Mouse (Mus musculus) embryonic stem cell, embryonic (primary cell): ENCODE measurements around the gene Mesd.

ENCODE experiments used
- CTCF ChIA-PET, 4 experiments: fragments of 300-600 bp in 2 of 4; fragments of 350-600 bp in 2 of 4; sonication (Branson Sonifier 250); formaldehyde crosslinking; loops; one replicate each; lab custom pipeline; 2022; ENCODE audit warnings: inconsistent platforms in 2 of 4; lab: Charles Lee
- POLR2A ChIA-PET, 4 experiments: fragments of 300-600 bp in 2 of 4; fragments of 350-600 bp in 2 of 4; sonication (Branson Sonifier 250); formaldehyde crosslinking; loops; one replicate each; lab custom pipeline; 2022; ENCODE audit warnings: antibody characterized with exemption in 4 of 4, inconsistent platforms in 1 of 4; lab: Charles Lee

Gene Mesd

GRCm38 (mm10) chr7:83941701-83942101 is 57.4 kb downstream of the Mesd start:
- ChIA-PET POLR2A (no interaction called here), CTCF (no interaction called here)

- POLR2A ChIA-PET: no interaction called here
Observed at GRCm38 (mm10) chr7:83948743-83949142, 64.5 kb downstream of the Mesd start.

GRCm38 (mm10) chr7:83949662-83950061 is 65.4 kb downstream of the Mesd start:
- ChIA-PET POLR2A (interaction anchor here in 1 of 4 experiments (0.5 kb wide), 1 partner anchor 106 kb away, joined by 4 read pairs; no protein-coding TSS in a partner anchor), CTCF (no interaction called here)

More at GRCm38 (mm10) chr7:83948743-83949142, 64.5 kb downstream of the Mesd start:
- CTCF ChIA-PET: interaction anchor here in 1 of 4 experiments (0.6 kb wide), 2 partner anchors 17 to 161 kb away, joined by 3 read pairs; no protein-coding TSS in a partner anchor
